Mouse (Mus musculus): ENCODE results near the gene Snx8.
A peak's percentile ranks its signal among the peaks of the same experiment; 100 is the strongest.
"Not testable (repeated sequence)": the region's sequence is repeated elsewhere in the genome, so short reads cannot be mapped to it uniquely, and the experiment has no call there.

Snx8 gene

GRCm38 (mm10) chr5:140383559-140383958 lies 5.5 kb downstream of the Snx8 start:
- DNase-seq, result no peak

GRCm38 (mm10) chr5:140382688-140383087 lies 6.4 kb downstream of the Snx8 start:
- DNase-seq, result no peak

GRCm38 (mm10) chr5:140381156-140381555 lies 7.9 kb downstream of the Snx8 start:
- no peak for DNase-seq

GRCm38 (mm10) chr5:140379299-140379698 lies 9.8 kb downstream of the Snx8 start:
- DNase-seq, result no peak

- DNase-seq, result no peak
Measured at GRCm38 (mm10) chr5:140378121-140378853, 10.8 kb downstream of the Snx8 start.

- DNase-seq, result no peak
Measured at GRCm38 (mm10) chr5:140375249-140375829, 13.7 kb downstream of the Snx8 start.

- DNase-seq, result no peak
Measured at GRCm38 (mm10) chr5:140374226-140374625, 14.8 kb downstream of the Snx8 start.

GRCm38 (mm10) chr5:140373711-140374110 lies 15.4 kb downstream of the Snx8 start:
- DNase-seq, result no peak

- no peak for DNase-seq
Measured at GRCm38 (mm10) chr5:140371671-140372070, 17.4 kb downstream of the Snx8 start.

- peak; percentile 10 for DNase-seq
Measured at GRCm38 (mm10) chr5:140370446-140371254, 18.4 kb downstream of the Snx8 start.

GRCm38 (mm10) chr5:140369466-140369865 lies 19.6 kb downstream of the Snx8 start:
- no peak for DNase-seq

- no peak for DNase-seq
Measured at GRCm38 (mm10) chr5:140368926-140369325, 20.1 kb downstream of the Snx8 start.

GRCm38 (mm10) chr5:140368126-140368525 lies 20.9 kb downstream of the Snx8 start:
- DNase-seq, result not testable (repeated sequence)

- DNase-seq, result no peak
Measured at GRCm38 (mm10) chr5:140364415-140364814, 24.6 kb downstream of the Snx8 start.

GRCm38 (mm10) chr5:140359930-140360674 lies 29.0 kb downstream of the Snx8 start:
- no peak for DNase-seq

GRCm38 (mm10) chr5:140357466-140357865 lies 31.6 kb downstream of the Snx8 start:
- DNase-seq, result no peak

- no peak for DNase-seq
Measured at GRCm38 (mm10) chr5:140355934-140356333, 33.1 kb downstream of the Snx8 start.

GRCm38 (mm10) chr5:140352352-140352751 lies 36.7 kb downstream of the Snx8 start:
- no peak for DNase-seq

GRCm38 (mm10) chr5:140350731-140351497 lies 38.1 kb downstream of the Snx8 start:
- DNase-seq, result no peak

- no peak for DNase-seq
Measured at GRCm38 (mm10) chr5:140349882-140350281, 39.2 kb downstream of the Snx8 start.

GRCm38 (mm10) chr5:140346050-140346449 lies 43.0 kb downstream of the Snx8 start:
- DNase-seq, result no peak

- no peak for DNase-seq
Measured at GRCm38 (mm10) chr5:140345244-140345643, 43.8 kb downstream of the Snx8 start.

Measured in liver (tissue).